Mouse (Mus musculus) heart, embryonic 13.5 days (tissue): ENCODE data around the gene Arhgap31. TPM values are rescaled to one million over a fixed set of nuclear protein-coding genes. Genes with fewer than 3 reads are reported as not detected.

Experiments
- ATAC-seq: fragments of 200-750 bp; cut with Nextera tagmentation; 2 replicates; pipeline ENCODE4 v1.8.0; 2017; ENCODE audit warnings: moderate TSS enrichment; ENCODE audit not compliant: insufficient number of reproducible peaks, low FRiP score, low TSS enrichment; ENCODE audit errors: extremely low read depth
- H3K27ac ChIP-seq: fragments of 300-500 bp; sonication (generic); replicated peaks from 2 replicates; pipeline ENCODE4 v1.5.1; 2015; ENCODE audit warnings: moderate library complexity, mild to moderate bottlenecking, inconsistent platforms
- H3K27me3 ChIP-seq: fragments of 300-500 bp; sonication (generic); replicated peaks from 2 replicates; pipeline ENCODE4 v1.6.1; 2015; ENCODE audit warnings: mild to moderate bottlenecking, inconsistent platforms
- H3K36me3 ChIP-seq: fragments of 300-500 bp; sonication (generic); 2 replicates; pipeline ENCODE4 v1.6.1; 2015; ENCODE audit warnings: mild to moderate bottlenecking, inconsistent platforms
- H3K4me1 ChIP-seq: fragments of 300-500 bp; sonication (generic); 2 replicates; pipeline ENCODE4 v1.6.1; 2015; ENCODE audit warnings: inconsistent platforms
- H3K4me2 ChIP-seq: fragments of 300-500 bp; sonication (generic); 2 replicates; pipeline ENCODE4 v1.6.1; 2015; ENCODE audit warnings: inconsistent platforms, mild to moderate bottlenecking, moderate library complexity
- H3K4me3 ChIP-seq: fragments of 300-500 bp; sonication (generic); 2 replicates; pipeline ENCODE4 v1.5.1; 2015; ENCODE audit warnings: moderate library complexity, mild to moderate bottlenecking, inconsistent platforms
- H3K9ac ChIP-seq: fragments of 300-500 bp; sonication (generic); 2 replicates; pipeline ENCODE4 v1.6.1; 2015; ENCODE audit warnings: inconsistent platforms, mild to moderate bottlenecking, moderate library complexity
- H3K9me3 ChIP-seq: fragments of 300-500 bp; sonication (generic); 2 replicates; pipeline ENCODE4 v1.6.1; 2016; ENCODE audit warnings: inconsistent platforms
- WGBS: fragments of 180-500 bp; shearing (Covaris S2); methylation state at CpG from one replicate; pipeline ENCODE4 v1.1.7; 2015; ENCODE audit warnings: mixed read lengths; 5-methylcytosine and 5-hydroxymethylcytosine counted together
- polyA plus RNA-seq: library from polyadenylated mRNA; unstranded; fragments of >200 nt; fragmentation: Nextera tagmentation; extraction: Ambion mirVana; gene quantifications from 2 replicates; pipeline ENCODE4 v1.2.1, GENCODE M21; 2015

Arhgap31 gene
- polyA plus RNA-seq, 1 experiment from 2014 or later = 27.9 TPM

DNA sequence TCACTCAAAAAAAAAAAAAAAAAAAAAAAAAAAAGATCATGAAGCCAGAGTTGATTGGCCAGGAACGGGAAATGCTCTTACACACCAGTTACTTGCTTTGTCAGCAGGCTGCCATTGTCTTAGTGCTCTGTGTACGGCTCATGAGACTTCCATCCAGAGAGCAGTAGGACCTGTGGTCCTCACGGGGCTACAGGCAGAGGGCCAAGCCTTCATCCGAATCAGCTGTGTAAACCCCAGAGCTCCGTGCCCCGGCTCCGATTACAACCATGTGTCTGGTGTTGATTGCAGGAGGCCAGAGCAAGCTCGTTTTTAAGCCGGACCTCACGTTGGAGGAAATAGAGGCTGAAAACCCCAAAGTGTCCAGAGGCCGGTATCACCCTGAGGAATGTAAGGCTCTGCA lies 40.6 kb upstream of the Arhgap31 start:
- no peak overlapping the region for H3K9ac ChIP-seq
- 0 out of 2 replicates have a peak overlapping the region, but pooled peaks have one; percentile 8 for H3K4me3 ChIP-seq
- WGBS = 34% methylated on average over 11 of the region's 11 CpGs
- peaks cover 30% of the 10 kb centered on the region for H3K36me3 ChIP-seq
- H3K27ac ChIP-seq = peak overlapping the region; percentile 54
- no peaks in the 10 kb centered on the region for H3K9me3 ChIP-seq
- H3K4me1 ChIP-seq = peaks cover 71% of the 10 kb centered on the region
- no peaks in the 10 kb centered on the region for H3K27me3 ChIP-seq
- H3K4me2 ChIP-seq = peak overlapping the region; percentile 43
- ATAC-seq = no peak

DNA sequence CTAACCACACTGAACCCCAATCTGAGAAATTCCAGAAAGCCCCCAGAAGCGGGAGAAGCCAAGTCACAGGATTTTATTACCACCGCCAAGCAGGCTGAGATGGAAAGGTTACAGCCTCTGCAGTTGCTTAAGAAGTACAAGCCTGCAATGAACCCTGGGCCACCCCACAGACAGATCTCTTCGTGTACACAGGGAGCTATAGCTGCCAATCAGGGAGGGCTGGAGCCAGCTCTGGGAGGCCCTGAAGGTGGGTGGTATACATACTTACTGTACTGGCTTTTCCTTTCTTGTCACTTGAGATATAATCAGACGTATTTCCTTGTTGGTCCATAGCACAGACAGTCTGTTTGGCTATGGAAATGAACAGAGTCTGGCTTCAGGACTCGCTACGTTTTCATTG lies 37.7 kb upstream of the Arhgap31 start:
- H3K27ac ChIP-seq = no peak overlapping the region
- no peaks in the 10 kb centered on the region for H3K27me3 ChIP-seq
- H3K9ac ChIP-seq = no peak overlapping the region
- no peak overlapping the region for H3K4me3 ChIP-seq
- H3K4me2 ChIP-seq = no peak overlapping the region
- H3K36me3 ChIP-seq = peaks cover 19% of the 10 kb centered on the region
- WGBS = 65% methylated on average over 6 of the region's 6 CpGs
- H3K9me3 ChIP-seq = no peaks in the 10 kb centered on the region
- no peak for ATAC-seq
- H3K4me1 ChIP-seq = peaks cover 47% of the 10 kb centered on the region

DNA sequence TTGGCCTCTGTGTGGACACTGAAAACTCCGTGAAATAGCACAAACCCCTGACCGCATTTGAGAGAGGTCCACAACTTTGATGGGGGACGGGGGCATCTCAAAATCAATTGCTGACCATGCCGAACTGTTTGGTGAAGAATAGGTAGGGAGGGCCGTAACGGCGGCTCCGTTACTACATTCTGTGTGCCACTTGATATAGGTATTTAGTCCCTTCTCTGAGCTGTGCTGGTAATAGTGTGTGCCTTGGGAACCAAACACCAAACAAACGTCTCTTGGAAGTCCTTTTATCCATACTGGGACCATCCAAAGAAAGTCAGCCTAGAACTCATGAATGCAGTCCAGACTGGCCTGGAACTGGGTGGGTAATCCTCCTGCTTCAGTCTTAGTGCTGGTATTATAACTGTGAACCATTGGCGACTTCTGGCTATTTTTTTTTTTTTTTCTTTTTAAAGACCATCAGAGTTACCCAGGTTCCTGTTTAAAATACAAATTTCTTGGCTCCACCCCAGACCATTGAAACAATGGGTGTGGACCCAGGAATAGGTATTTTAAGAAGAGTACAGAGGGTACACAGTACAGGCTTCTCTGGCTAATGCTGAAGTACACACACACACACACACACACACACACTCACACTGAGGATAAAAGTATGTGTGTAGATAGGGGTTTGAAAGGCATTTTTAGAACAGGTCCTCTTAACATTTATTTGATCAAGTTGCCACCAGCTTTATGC lies 31.0 kb upstream of the Arhgap31 start:
- no peak for ATAC-seq
- no peak overlapping the region for H3K9ac ChIP-seq
- 87% methylated on average over 10 of the region's 10 CpGs for WGBS

DNA sequence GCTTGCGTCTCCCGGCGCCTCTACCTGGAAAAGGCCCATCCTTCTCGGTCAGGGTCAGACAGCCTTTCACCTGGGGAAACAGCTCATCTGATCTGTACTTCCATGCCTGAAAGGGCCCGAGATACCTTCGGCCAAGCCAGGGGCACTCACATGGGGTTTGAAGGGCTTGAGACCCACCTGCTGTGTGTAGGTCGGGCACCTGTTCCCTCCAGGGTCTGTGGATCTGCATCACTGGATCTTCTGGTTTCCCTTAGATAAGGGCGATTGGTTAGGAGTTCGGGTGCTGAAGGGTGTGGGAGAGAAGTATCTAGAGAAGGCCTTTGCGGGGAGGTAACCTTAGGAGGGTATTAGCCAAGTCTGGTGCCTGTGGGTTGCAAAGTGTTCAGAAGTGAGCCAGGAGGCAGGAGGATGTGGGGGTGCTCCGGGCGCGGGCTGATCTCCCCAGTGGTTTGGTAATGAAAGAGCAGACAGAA lies 29.6 kb upstream of the Arhgap31 start:
- H3K27ac ChIP-seq = peak overlapping the region; percentile 80
- WGBS = under 1% methylated on average over 13 of the region's 13 CpGs
- no peaks in the 10 kb centered on the region for H3K27me3 ChIP-seq
- peaks cover 8% of the 10 kb centered on the region for H3K36me3 ChIP-seq
- no peaks in the 10 kb centered on the region; the same call in 1 of the 2 replicates for H3K9me3 ChIP-seq
- peak overlapping the region; percentile 76 for H3K4me3 ChIP-seq
- H3K4me1 ChIP-seq = peaks cover 18% of the 10 kb centered on the region
- peak; percentile 21; the same call in 1 of the 2 replicates for ATAC-seq
- peak overlapping the region; percentile 97 for H3K4me2 ChIP-seq
- H3K9ac ChIP-seq = peak overlapping the region; percentile 90

More for the DNA sequence above, 31.0 kb upstream of the Arhgap31 start:
- no peaks in the 10 kb centered on the region for H3K27me3 ChIP-seq
- H3K27ac ChIP-seq = no peak overlapping the region
- H3K36me3 ChIP-seq = peaks cover 8% of the 10 kb centered on the region
- peaks cover 18% of the 10 kb centered on the region for H3K4me1 ChIP-seq
- H3K4me3 ChIP-seq = no peak overlapping the region
- 0 out of 2 replicates have a peak overlapping the region, but pooled peaks have one; percentile 97 for H3K4me2 ChIP-seq
- H3K9me3 ChIP-seq = no peaks in the 10 kb centered on the region

DNA sequence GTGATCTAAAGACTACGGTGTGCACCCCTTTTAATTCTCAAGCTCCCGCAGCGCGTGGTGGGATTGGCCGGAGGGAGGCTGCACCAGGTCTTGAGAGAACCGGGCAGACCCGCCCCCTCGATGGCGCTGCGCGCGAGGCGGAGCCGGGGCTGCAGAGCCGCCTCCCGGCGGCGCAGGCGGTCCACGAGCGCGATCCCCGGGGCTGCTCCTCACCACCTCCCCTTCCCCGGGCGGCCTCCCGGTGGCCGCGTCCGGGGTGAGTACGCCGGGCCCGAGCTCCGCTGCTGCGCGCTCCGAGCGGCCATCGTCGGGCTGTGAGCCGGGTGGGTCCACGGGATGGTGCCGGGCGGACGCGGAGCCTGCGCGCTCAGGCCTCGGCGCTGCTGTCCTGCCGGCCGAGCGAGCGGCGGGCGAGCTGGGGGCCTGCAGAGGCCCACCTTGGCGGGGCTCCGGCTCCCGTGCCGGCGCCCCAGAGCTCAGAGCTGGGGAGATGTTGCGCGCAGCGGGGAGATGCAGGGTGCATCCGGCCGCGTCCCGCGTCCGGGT lies 29.1 kb upstream of the Arhgap31 start, which contains the start of gene B4galt4:
TSS of gene B4galt4 (plus strand) at position 152 of the 546 bp plus-strand sequence.
- Histone ChIP-seq H3K9ac (peak within 1 kb of the TSS; percentile 90), H3K4me2 (peak within 1 kb of the TSS; percentile 97), H3K36me3 (peaks cover 8% of the 10 kb centered on the region), H3K27me3 (no peaks in the 10 kb centered on the region), H3K4me1 (peaks cover 18% of the 10 kb centered on the region), H3K4me3 (peak within 1 kb of the TSS; percentile 76), H3K9me3 (no peaks in the 10 kb centered on the region; the same call in 1 of the 2 replicates), H3K27ac (peak within 1 kb of the TSS; percentile 80)
- WGBS = under 1% methylated on average over 69 of the region's 69 CpGs
- ATAC-seq = peak; percentile 90

DNA sequence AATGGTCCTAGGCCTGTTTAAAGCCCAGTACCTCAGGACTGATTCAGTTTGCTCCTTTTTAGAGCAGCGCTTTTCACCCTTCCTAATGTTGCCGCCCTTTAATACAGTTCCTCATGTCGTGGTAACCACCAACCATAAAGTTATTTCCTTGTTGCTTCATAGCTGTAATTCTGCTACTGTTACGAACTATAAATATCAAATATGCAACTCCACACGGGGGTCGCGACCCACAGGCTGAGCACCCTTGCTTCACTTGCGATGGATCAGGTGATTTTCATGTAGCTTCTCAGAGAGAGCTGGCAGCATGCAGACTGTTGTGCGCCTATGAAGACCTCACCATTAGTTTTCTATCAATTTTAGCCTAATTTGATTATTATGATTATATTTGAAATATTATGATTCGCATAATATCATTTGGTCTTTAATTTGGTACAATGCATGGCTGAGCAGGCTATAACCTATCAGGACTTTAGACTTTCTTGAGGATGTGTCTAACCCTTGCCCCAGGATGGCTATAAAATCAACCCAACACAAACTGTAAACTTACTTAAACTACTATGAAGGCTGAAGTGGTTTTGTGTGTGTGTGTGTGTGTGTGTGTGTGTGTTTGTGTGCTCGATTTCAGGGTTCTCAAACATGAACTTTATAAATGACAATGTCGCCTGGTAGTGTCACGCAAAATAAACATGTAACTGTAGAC lies 28.3 kb upstream of the Arhgap31 start:
- H3K9ac ChIP-seq = peak overlapping the region; percentile 90
- peaks cover 18% of the 10 kb centered on the region for H3K4me1 ChIP-seq
- WGBS = 79% methylated on average over 13 of the region's 13 CpGs
- H3K4me3 ChIP-seq = peak overlapping the region; percentile 76
- H3K36me3 ChIP-seq = peaks cover 8% of the 10 kb centered on the region
- H3K27ac ChIP-seq = no peak overlapping the region
- peak overlapping the region; percentile 97 for H3K4me2 ChIP-seq
- no peak for ATAC-seq
- H3K9me3 ChIP-seq = no peaks in the 10 kb centered on the region; the same call in 1 of the 2 replicates
- H3K27me3 ChIP-seq = no peaks in the 10 kb centered on the region

DNA sequence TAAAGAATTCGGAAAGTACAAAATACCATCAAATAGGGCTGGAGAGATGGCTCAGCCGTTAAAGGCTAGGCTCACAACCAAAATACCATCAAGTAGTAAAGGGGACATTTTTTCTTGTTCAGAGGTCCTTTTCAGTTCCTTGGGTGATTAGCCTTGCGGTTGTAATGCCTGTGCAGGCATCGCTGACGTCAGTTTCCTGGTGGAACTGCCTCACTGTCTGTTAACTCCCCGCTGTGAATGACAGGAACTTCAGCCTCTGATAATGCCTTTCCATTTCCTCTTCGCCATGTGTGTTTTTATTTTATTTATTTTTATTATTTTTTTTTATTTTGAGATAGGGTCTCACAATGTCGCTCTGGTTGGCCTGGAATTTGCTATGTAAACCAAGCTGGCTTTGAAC lies 17.8 kb upstream of the Arhgap31 start:
- Histone ChIP-seq H3K27me3 (no peaks in the 10 kb centered on the region), H3K9me3 (no peaks in the 10 kb centered on the region), H3K27ac (peak overlapping the region; percentile 80), H3K4me2 (peak overlapping the region; percentile 58), H3K4me1 (peaks cover 18% of the 10 kb centered on the region), H3K9ac (no peak overlapping the region), H3K4me3 (no peak overlapping the region), H3K36me3 (no peaks in the 10 kb centered on the region)
- WGBS = 44% methylated on average over 8 of the region's 8 CpGs
- no peak for ATAC-seq

DNA sequence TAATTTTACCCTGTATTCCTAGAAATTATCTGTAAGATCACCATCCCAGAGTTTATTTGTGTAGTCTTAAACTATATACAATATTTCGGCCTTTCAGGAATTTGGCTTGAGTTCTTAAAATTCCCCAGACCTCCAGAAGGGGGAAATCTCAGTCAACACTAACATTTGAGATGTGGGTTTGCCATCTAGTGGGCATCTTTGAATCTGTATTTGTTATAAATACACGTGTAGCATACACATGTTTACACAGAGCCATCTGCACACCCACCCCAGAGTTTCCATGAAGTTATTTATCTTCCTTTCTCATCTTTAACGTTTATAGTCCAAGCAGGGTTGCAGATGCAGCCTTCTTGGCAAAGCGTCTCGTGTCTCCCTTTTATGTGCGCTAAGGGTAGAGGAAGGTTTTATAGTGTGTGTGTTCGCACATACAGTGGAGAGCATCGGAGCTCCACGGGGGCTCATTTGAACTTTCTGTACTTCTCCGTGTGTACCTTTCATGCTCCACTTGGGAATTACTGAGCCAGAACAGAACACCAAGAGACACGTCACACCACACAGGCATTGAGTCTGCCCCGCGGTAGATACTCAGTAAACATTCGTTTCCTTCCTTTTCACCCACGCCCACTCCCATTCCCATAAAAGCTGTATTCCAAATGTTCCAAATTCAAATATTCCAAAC lies 16.7 kb upstream of the Arhgap31 start:
- no peak for ATAC-seq
- Histone ChIP-seq H3K9ac (no peak overlapping the region), H3K4me1 (peaks cover 18% of the 10 kb centered on the region), H3K36me3 (no peaks in the 10 kb centered on the region), H3K4me3 (peak overlapping the region; percentile 24), H3K27me3 (no peaks in the 10 kb centered on the region), H3K27ac (peak overlapping the region; percentile 80), H3K4me2 (peak overlapping the region; percentile 58), H3K9me3 (no peaks in the 10 kb centered on the region)
- 48% methylated on average over 15 of the region's 15 CpGs for WGBS

DNA sequence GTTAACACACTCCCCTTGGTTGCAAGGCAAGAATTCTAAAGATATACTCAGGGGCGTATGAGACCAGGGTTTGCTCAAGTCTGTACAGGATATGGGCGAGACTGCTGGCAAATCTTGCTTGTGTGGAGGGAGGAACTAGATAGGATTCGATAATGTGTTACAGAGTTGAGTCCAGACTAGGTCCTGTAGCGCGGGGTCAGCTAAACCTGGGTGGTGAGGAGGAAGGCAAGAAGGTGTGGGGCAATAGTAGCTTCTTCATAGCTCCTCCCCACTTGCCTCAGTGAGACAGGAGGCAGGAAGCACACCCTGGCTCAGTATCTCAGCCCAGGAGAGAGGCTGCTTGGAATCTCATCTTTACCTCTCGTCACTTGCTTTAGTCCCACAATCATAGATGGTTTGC lies 16.1 kb upstream of the Arhgap31 start:
- H3K27ac ChIP-seq = peak overlapping the region; percentile 48

DNA sequence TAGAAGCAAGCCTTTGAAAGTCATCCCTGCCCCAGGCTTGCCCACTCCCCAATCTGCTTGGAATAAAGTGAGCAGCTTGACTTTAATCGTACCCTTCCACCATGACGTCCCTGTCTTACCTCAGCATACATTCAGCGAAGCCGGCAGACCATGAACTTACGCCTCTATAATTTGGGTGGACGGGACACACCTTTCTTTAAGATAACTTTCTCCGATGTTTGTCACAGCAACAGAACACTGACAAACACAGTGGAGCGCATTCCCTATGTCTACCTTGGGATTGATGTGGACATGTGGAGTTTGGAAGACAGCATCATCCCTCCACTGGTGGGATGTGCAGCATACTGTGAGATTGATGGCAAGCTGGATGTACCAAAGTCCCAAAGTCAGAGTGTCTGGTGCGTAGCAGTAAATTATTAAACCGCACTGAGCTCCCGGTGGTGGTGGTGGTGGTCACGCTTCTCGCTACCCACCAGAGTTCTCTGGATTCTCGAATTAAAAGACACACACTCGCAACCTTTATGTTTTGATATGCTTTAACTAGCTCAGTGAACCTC lies 15.6 kb upstream of the Arhgap31 start:
- H3K4me2 ChIP-seq = no peak overlapping the region
- 84% methylated on average over 15 of the region's 15 CpGs for WGBS
- H3K9me3 ChIP-seq = no peaks in the 10 kb centered on the region
- H3K27ac ChIP-seq = no peak overlapping the region
- no peaks in the 10 kb centered on the region for H3K36me3 ChIP-seq
- no peaks in the 10 kb centered on the region for H3K27me3 ChIP-seq
- H3K9ac ChIP-seq = no peak overlapping the region
- no peak for ATAC-seq
- no peak overlapping the region for H3K4me3 ChIP-seq
- H3K4me1 ChIP-seq = peaks cover 18% of the 10 kb centered on the region

More for the DNA sequence above, 16.1 kb upstream of the Arhgap31 start:
- no peaks in the 10 kb centered on the region for H3K27me3 ChIP-seq
- H3K9me3 ChIP-seq = no peaks in the 10 kb centered on the region
- peak overlapping the region; percentile 58; the same call in 1 of the 2 replicates for H3K4me2 ChIP-seq
- H3K9ac ChIP-seq = no peak overlapping the region
- H3K4me1 ChIP-seq = peaks cover 18% of the 10 kb centered on the region
- no peaks in the 10 kb centered on the region for H3K36me3 ChIP-seq
- no peak overlapping the region for H3K4me3 ChIP-seq
- 54% methylated on average over 6 of the region's 6 CpGs for WGBS
- no peak for ATAC-seq
